Comparison of ENCODE assay signal across 10 mouse cellular contexts in genomic region chr7:16366133-16366646, GRCm38 (mm10). TPM values are rescaled to one million over a fixed set of nuclear protein-coding genes. Genes with fewer than 3 reads are reported as not detected.
A peak's percentile ranks its signal among the peaks of the same experiment; 100 is the strongest.
DNase-seq lines count a peak whose midpoint lies in the region; ATAC-seq and TF ChIP-seq lines count a peak whose summit lies in the region.
"Had no signal": no experiment of that assay in that cellular context is flagged by ENCODE, and none has a peak within 500 bp of the region (broad histone marks: within the 10 kb centered on the region; RNA-seq: fewer than 3 reads in every experiment).

No protein-coding gene starts in this region.

- H3K9me3 ChIP-seq in forebrain, embryonic 12.5 days, result no peaks in the 10 kb centered on the region
- H3K9me3 ChIP-seq in forebrain, postnatal 0 days (ENCODE audit: low read length), result no peaks in the 10 kb centered on the region
- H3K9me3 ChIP-seq: G1E; midbrain, embryonic 13.5 days had no signal

- H3K4me2 ChIP-seq in forebrain, embryonic 12.5 days, result no peak overlapping the region
- no peak overlapping the region for H3K4me2 ChIP-seq in forebrain, postnatal 0 days (ENCODE audit: low read depth)
- H3K4me2 ChIP-seq: midbrain, embryonic 13.5 days had no signal

- WGBS in forebrain, embryonic 12.5 days, result 58% methylated on average over 10 of the region's 10 CpGs
- 63% methylated on average over 10 of the region's 10 CpGs for WGBS in forebrain, postnatal 0 days

- H3K27me3 ChIP-seq in forebrain, embryonic 12.5 days, result no peaks in the 10 kb centered on the region
- no peaks in the 10 kb centered on the region for H3K27me3 ChIP-seq in forebrain, postnatal 0 days (ENCODE audit: insufficient read depth, low read length)

- H3K9ac ChIP-seq in forebrain, embryonic 12.5 days, result no peak overlapping the region
- H3K9ac ChIP-seq in forebrain, postnatal 0 days, result no peak overlapping the region
- H3K9ac ChIP-seq: midbrain, embryonic 13.5 days had no signal

- H3K4me1 ChIP-seq in forebrain, embryonic 12.5 days, result peaks cover 30% of the 10 kb centered on the region
- H3K4me1 ChIP-seq in forebrain, postnatal 0 days (ENCODE audit: insufficient read depth), result no peaks in the 10 kb centered on the region

- H3K4me3 ChIP-seq in forebrain, embryonic 12.5 days (replicated peaks), result no peak overlapping the region
- no peak overlapping the region for H3K4me3 ChIP-seq in forebrain, postnatal 0 days (ENCODE audit: low read depth, low read length)
- H3K4me3 ChIP-seq: midbrain, embryonic 13.5 days had no signal

- peak overlapping the region; percentile 79 for H3K27ac ChIP-seq in forebrain, embryonic 12.5 days
- H3K27ac ChIP-seq in forebrain, postnatal 0 days (ENCODE audit: low read depth, low read length), result no peak overlapping the region

- no peak for TF ChIP-seq CTCF in forebrain, postnatal 0 days (IDR thresholded peaks at IDR 0.05; ENCODE audit: low read depth)

- no peak for ATAC-seq in forebrain, embryonic 12.5 days (ENCODE audit: low FRiP score)
- no peak for ATAC-seq in forebrain, postnatal 0 days
- ATAC-seq in inflammation-experienced regulatory T-cells, adult 6 months, result no peak
- ATAC-seq: midbrain, embryonic 13.5 days had no signal

- H3K36me3 ChIP-seq in forebrain, embryonic 12.5 days (replicated peaks), result peaks cover 86% of the 10 kb centered on the region
- peaks cover 54% of the 10 kb centered on the region for H3K36me3 ChIP-seq in forebrain, postnatal 0 days (ENCODE audit: insufficient read depth)

- DNase-seq in forebrain, postnatal 0 days, result no peak
- peak; percentile 61 for DNase-seq in 3T3-L1 (ENCODE audit: low read depth, low spot score)
- DNase-seq in adrenal gland, postnatal 14 days, result peak; percentile 49
- DNase-seq in lung, postnatal 14 days, result peak; percentile 44
- no peak for DNase-seq in thymus, postnatal 14 days
- DNase-seq in ovary, postnatal 10 days (ENCODE audit: low spot score), result no peak

RNA-seq across cellular contexts. Expression of gene Sae1, which starts 21.4 kb away (rescaled TPM):
- 403 and 415 TPM in 2 replicates for polyA plus RNA-seq in forebrain, embryonic 12.5 days (2016; fragmentation: Nextera tagmentation; extraction: Ambion mirVana)
- 114 and 122 TPM in 2 replicates for total RNA-seq in forebrain, postnatal 0 days (2014; rRNA removed)
- polyA plus RNA-seq in forebrain, postnatal 0 days (2015; fragmentation: Nextera tagmentation; extraction: Ambion mirVana), result 197 and 211 TPM in 2 replicates
- 62.3 and 72.1 TPM in 2 replicates for total RNA-seq in adrenal gland, postnatal 14 days (2021)
- 100 to 1,000 TPM in 1 of 3 experiments, 10 to 100 TPM in 2; 72.6 to 121 (median 77.7) TPM for polyA plus RNA-seq in inflammation-experienced regulatory T-cells, adult 6 months (2017; shearing (Covaris generic))

RNA-seq across cellular contexts. Expression of gene Zc3h4, which starts 34.5 kb away (rescaled TPM):
- polyA plus RNA-seq in forebrain, embryonic 12.5 days (2016; fragmentation: Nextera tagmentation; extraction: Ambion mirVana), result 25.5 and 27.0 TPM in 2 replicates
- 36.7 and 57.5 TPM in 2 replicates for total RNA-seq in forebrain, postnatal 0 days (2014; rRNA removed)
- 9.4 and 11.0 TPM in 2 replicates for polyA plus RNA-seq in forebrain, postnatal 0 days (2015; fragmentation: Nextera tagmentation; extraction: Ambion mirVana)
- total RNA-seq in adrenal gland, postnatal 14 days (2021), result 37.4 and 48.5 TPM in 2 replicates
- 10 to 100 TPM; 13.1 to 20.1 (median 17.3) TPM for polyA plus RNA-seq in inflammation-experienced regulatory T-cells, adult 6 months (2017; shearing (Covaris generic))

RNA-seq across cellular contexts. Expression of gene Bbc3, which starts 58.0 kb away (rescaled TPM):
- polyA plus RNA-seq in forebrain, embryonic 12.5 days (2016; fragmentation: Nextera tagmentation; extraction: Ambion mirVana), result 12.8 and 14.6 TPM in 2 replicates
- total RNA-seq in forebrain, postnatal 0 days (2014; rRNA removed), result 41.2 and 57.8 TPM in 2 replicates
- polyA plus RNA-seq in forebrain, postnatal 0 days (2015; fragmentation: Nextera tagmentation; extraction: Ambion mirVana), result 40.0 and 40.2 TPM in 2 replicates
- total RNA-seq in adrenal gland, postnatal 14 days (2021), result 5.8 and 11.6 TPM in 2 replicates
- 1 to 10 TPM in 2 of 3 experiments, under 1 TPM in 1; 0.42 to 1.5 (median 1.2) TPM for polyA plus RNA-seq in inflammation-experienced regulatory T-cells, adult 6 months (2017; shearing (Covaris generic))

Comparison
In these comparisons a context has a peak if more than half of its experiments do, and no peak if none do; other contexts are left out.
1. DNase-seq: peak in 3T3-L1 (single experiment), adrenal gland, postnatal 14 days (single experiment) and lung, postnatal 14 days (single experiment); none in forebrain, postnatal 0 days (single experiment), thymus, postnatal 14 days (single experiment) and ovary, postnatal 10 days (single experiment).